Mouse (Mus musculus): Measurements from ENCODE around the gene Sh2b1.

- TF ChIP-seq CTCF (IDR thresholded peaks at IDR 0.05; ENCODE audit: insufficient read depth, low read depth, low read length) = no peak
- TF ChIP-seq POLR2A (IDR thresholded peaks at IDR 0.05; ENCODE audit: insufficient read depth, low read depth, low read length) = no peak
Measured at GRCm38 (mm10) chr7:126523316-126523715, 48.1 kb upstream of the Sh2b1 start.

Data from olfactory bulb, adult 2 months (tissue).